Comparison of ENCODE assay signal across 10 mouse cellular contexts in the genomic region with DNA sequence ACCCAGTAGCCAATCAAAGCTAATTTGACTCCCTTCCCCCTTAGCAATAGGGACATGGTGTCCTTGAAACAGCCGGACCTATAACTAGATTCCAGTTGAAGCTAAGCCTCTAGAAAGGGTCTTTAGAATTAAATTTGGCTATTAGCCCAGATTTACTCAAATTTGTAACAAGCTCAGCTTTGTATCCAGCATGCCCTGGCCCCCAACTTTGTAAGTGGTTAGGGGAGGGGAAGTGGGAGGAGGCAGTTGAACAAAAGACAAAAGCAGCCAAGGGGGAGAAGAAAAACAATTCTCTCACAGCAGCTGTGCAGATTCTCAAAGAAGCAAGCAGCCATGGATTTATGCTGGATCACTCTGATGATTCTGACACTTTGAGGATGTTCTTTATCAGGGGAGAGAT. TPM values are rescaled to one million over a fixed set of nuclear protein-coding genes. Genes with fewer than 3 reads are reported as not detected.
DNase-seq lines count a peak whose midpoint lies in the region; ATAC-seq and TF ChIP-seq lines count a peak whose summit lies in the region.
"Had no signal": no experiment of that assay in that cellular context is flagged by ENCODE, and none has a peak within 500 bp of the region (broad histone marks: within the 10 kb centered on the region; RNA-seq: fewer than 3 reads in every experiment).

No protein-coding gene starts in this region.

- 29% methylated on average over 1 of the region's 1 CpGs for WGBS in lung, embryonic 15.5 days
- WGBS in hindbrain, embryonic 11.5 days: 50% methylated on average over 1 of the region's 1 CpGs
- WGBS in neural tube, embryonic 12.5 days: 32% methylated on average over 1 of the region's 1 CpGs
- WGBS in heart, adult 2 months: 45% methylated on average over 1 of the region's 1 CpGs

- no peak overlapping the region for H3K4me2 ChIP-seq in lung, embryonic 15.5 days
- H3K4me2 ChIP-seq in hindbrain, embryonic 11.5 days (replicated peaks; ENCODE audit: low read depth, low read length): no peak overlapping the region
- no peak overlapping the region for H3K4me2 ChIP-seq in neural tube, embryonic 12.5 days (replicated peaks)

- H3K9ac ChIP-seq in lung, embryonic 15.5 days: no peak overlapping the region
- H3K9ac ChIP-seq in hindbrain, embryonic 11.5 days (ENCODE audit: low read depth, low read length): no peak overlapping the region
- no peak overlapping the region for H3K9ac ChIP-seq in neural tube, embryonic 12.5 days
- no peak overlapping the region for H3K9ac ChIP-seq in heart, adult 2 months (ENCODE audit: low read depth, low read length)

- peak; percentile 6 for DNase-seq in cerebellum, adult 11-12 months
- no peak for DNase-seq in cerebellum, adult 18-20 months
- DNase-seq in lung, postnatal 4 days: no peak
- peak; percentile 22 for DNase-seq in hindbrain, embryonic 11.5 days (ENCODE audit: low spot score)
- DNase-seq in heart, adult 2 months: no peak
- DNase-seq in ovary, adult 18-20 months (ENCODE audit: low spot score): no peak

- peaks cover 7% of the 10 kb centered on the region for H3K4me1 ChIP-seq in lung, embryonic 15.5 days
- H3K4me1 ChIP-seq in hindbrain, embryonic 11.5 days (replicated peaks; ENCODE audit: control insufficient read depth, insufficient read depth, low read length): no peaks in the 10 kb centered on the region
- peaks cover 4% of the 10 kb centered on the region for H3K4me1 ChIP-seq in neural tube, embryonic 12.5 days
- H3K4me1 ChIP-seq in heart, adult 2 months (ENCODE audit: control insufficient read depth, insufficient read depth, low read length): no peaks in the 10 kb centered on the region

- H3K9me3 ChIP-seq in lung, embryonic 15.5 days: no peaks in the 10 kb centered on the region
- no peaks in the 10 kb centered on the region for H3K9me3 ChIP-seq in hindbrain, embryonic 11.5 days (ENCODE audit: control insufficient read depth, low read length)
- no peaks in the 10 kb centered on the region for H3K9me3 ChIP-seq in neural tube, embryonic 12.5 days

- peak overlapping the region; percentile 55; the same call in 1 of the 2 replicates for H3K27ac ChIP-seq in lung, embryonic 15.5 days
- no peak overlapping the region for H3K27ac ChIP-seq in hindbrain, embryonic 11.5 days (ENCODE audit: low read depth, low read length)
- H3K27ac ChIP-seq in neural tube, embryonic 12.5 days: no peak overlapping the region
- H3K27ac ChIP-seq in heart, adult 2 months: no peak overlapping the region

- no peaks in the 10 kb centered on the region for H3K27me3 ChIP-seq in lung, embryonic 15.5 days
- H3K27me3 ChIP-seq in hindbrain, embryonic 11.5 days (ENCODE audit: control insufficient read depth, insufficient read depth, low read length): no peaks in the 10 kb centered on the region
- H3K27me3 ChIP-seq in neural tube, embryonic 12.5 days (replicated peaks): no peaks in the 10 kb centered on the region
- no peaks in the 10 kb centered on the region for H3K27me3 ChIP-seq in heart, adult 2 months (ENCODE audit: control insufficient read depth, insufficient read depth, low read length)
- H3K27me3 ChIP-seq: Patski had no signal

- TF ChIP-seq CTCF in heart, adult 2 months (IDR thresholded peaks at IDR 0.05): no peak

- no peaks in the 10 kb centered on the region for H3K36me3 ChIP-seq in lung, embryonic 15.5 days
- no peaks in the 10 kb centered on the region for H3K36me3 ChIP-seq in hindbrain, embryonic 11.5 days (ENCODE audit: control insufficient read depth, insufficient read depth, low read length)
- H3K36me3 ChIP-seq in neural tube, embryonic 12.5 days: no peaks in the 10 kb centered on the region
- no peaks in the 10 kb centered on the region for H3K36me3 ChIP-seq in heart, adult 2 months (ENCODE audit: control insufficient read depth, insufficient read depth, low read length)

- peak; percentile 31; the same call in 1 of the 2 replicates for ATAC-seq in lung, embryonic 15.5 days (ENCODE audit: borderline replicate concordance, extremely low read depth, low FRiP score, low TSS enrichment)
- ATAC-seq in hindbrain, embryonic 11.5 days (ENCODE audit: low FRiP score): peak; percentile 82
- ATAC-seq in neural tube, embryonic 12.5 days (ENCODE audit: low FRiP score, low read depth): peak; percentile 83
- ATAC-seq: lung, postnatal 0 days; Patski had no signal

- no peaks in the 10 kb centered on the region for H3K79me2 ChIP-seq in heart, adult 2 months (replicated peaks; ENCODE audit: control insufficient read depth, insufficient read depth, low read length)

- TF ChIP-seq POLR2A in heart, adult 2 months (IDR thresholded peaks at IDR 0.05; ENCODE audit: insufficient read depth, low read depth, low read length): no peak

- intact Hi-C loops in heart, adult 2 months (cut with DNase I): no loop called here

- no peak for TF ChIP-seq EP300 in heart, adult 2 months (IDR thresholded peaks at IDR 0.05; ENCODE audit: insufficient read depth, low read depth, low read length)

- H3K4me3 ChIP-seq in lung, embryonic 15.5 days: no peak overlapping the region
- H3K4me3 ChIP-seq in hindbrain, embryonic 11.5 days (ENCODE audit: low read depth, low read length): no peak overlapping the region
- no peak overlapping the region for H3K4me3 ChIP-seq in neural tube, embryonic 12.5 days
- H3K4me3 ChIP-seq in heart, adult 2 months: no peak overlapping the region

RNA-seq across cellular contexts. Expression of a gene that starts 32.8 kb away (rescaled TPM):
- polyA plus RNA-seq in lung, embryonic 15.5 days (2015; fragmentation: Nextera tagmentation; extraction: Ambion mirVana): 44.7 and 46.9 TPM in 2 replicates
- 157 and 176 TPM in 2 replicates for polyA plus RNA-seq in hindbrain, embryonic 11.5 days (2014; fragmentation: Nextera tagmentation; extraction: Ambion mirVana)
- 190 and 197 TPM in 2 replicates for polyA plus RNA-seq in neural tube, embryonic 12.5 days (2016; fragmentation: Nextera tagmentation; extraction: Ambion mirVana)
- total RNA-seq in heart, adult 2 months (2021): 10 to 100 TPM; 10.8 to 12.5 TPM
- 6.4 and 14.1 TPM in 2 replicates for polyA plus RNA-seq in heart, adult 2 months (2012; rRNA removed)

Comparison
In these comparisons a context has a peak if more than half of its experiments do, and no peak if none do; other contexts are left out.
1. DNase-seq: peak in cerebellum, adult 11-12 months (single experiment) and hindbrain, embryonic 11.5 days (single experiment); none in cerebellum, adult 18-20 months (0 of 2), lung, postnatal 4 days (0 of 2), heart, adult 2 months (0 of 2) and ovary, adult 18-20 months (single experiment).
2. ATAC-seq: peak in every context shown above with its lines; median percentile 83 in neural tube, embryonic 12.5 days; 82 in hindbrain, embryonic 11.5 days; 31 in lung, embryonic 15.5 days.